Mouse (Mus musculus): ENCODE results near the gene Ermap. TPM values are rescaled to one million over a fixed set of nuclear protein-coding genes. Genes with fewer than 3 reads are reported as not detected.
A peak's percentile ranks its signal among the peaks of the same experiment; 100 is the strongest.

The Ermap gene
- total and polyA plus RNA-seq, 2 experiments from 2014 or later = 0.24 to 0.33 TPM

DNA sequence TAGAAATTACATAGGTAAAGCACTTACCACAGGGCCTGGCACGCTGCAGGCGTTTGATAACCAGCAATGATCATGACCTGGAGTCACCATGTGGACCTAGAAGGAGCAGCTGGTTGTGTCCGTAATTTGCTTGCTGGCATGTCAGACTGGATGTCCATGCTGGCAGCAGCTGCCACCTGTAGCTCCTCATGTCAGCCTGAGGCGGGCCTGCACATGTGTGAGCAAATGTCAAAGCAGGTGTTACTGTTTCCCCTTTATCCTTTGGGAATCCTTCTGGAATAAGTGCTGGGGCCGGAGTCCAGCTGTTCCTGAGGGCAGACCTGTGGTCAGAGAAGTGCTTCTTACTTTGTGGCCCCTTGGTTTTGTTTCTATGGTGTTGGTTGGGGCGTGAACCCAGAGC lies 8.3 kb upstream of the Ermap start:
- 86% methylated on average over 6 of the region's 6 CpGs for WGBS
- no peak for ATAC-seq
- H3K4me1 ChIP-seq (ENCODE audit: insufficient read depth) = peaks cover 14% of the 10 kb centered on the region

DNA sequence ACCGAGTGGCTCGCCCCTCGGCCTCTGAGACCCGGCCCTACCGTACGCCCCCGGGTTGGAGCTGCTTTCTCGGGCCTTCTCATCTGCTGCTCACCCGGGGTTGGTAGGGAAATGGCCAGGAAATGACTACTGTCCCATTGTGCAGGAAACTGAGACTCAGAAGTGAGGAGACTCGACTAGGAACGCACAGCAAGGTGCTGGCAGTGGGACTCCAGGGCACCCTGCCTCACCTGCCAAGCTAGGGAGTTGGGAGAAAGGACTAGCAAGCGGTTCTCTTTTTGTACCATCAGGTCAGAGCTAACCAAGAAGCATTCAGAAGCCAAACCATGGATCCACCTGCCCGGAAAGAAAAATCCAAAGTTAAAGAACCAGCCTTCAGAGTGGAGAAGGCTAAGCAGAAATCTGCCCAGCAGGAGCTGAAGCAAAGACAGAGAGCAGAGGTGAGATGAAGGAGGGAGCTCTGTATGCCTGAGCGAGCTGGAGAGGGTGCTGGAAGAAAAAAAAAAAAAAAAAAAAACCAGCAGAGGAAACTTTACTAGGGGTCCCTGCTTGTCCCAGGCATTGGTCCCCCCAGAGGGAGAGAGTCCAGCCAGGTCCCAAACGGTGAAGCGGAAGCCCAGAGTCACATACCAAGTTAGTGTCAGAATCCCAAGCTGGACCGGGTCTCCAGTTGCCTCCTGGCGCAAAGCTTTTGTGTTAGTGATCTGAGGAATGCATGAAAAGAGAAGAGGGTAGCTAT lies 5.9 kb upstream of the Ermap start:
- no peaks in the 10 kb centered on the region for H3K9me3 ChIP-seq (ENCODE audit: low read length)
- peak overlapping the region; percentile 74 for H3K4me3 ChIP-seq (ENCODE audit: low read depth, low read length)
- peak overlapping the region; percentile 66 for H3K4me2 ChIP-seq (ENCODE audit: low read depth)
- H3K4me1 ChIP-seq (ENCODE audit: insufficient read depth) = peaks cover 14% of the 10 kb centered on the region
- WGBS = 5% methylated on average over 18 of the region's 18 CpGs
- H3K27me3 ChIP-seq (ENCODE audit: insufficient read depth, low read length) = no peaks in the 10 kb centered on the region
- DNase-seq (no peak), ATAC-seq (no peak; the same call in 1 of the 2 replicates)
- H3K27ac ChIP-seq (ENCODE audit: low read depth, low read length) = peak overlapping the region; percentile 81
- TF ChIP-seq CTCF (IDR thresholded peaks at IDR 0.05; ENCODE audit: low read depth) = no peak
- peaks cover 3% of the 10 kb centered on the region for H3K36me3 ChIP-seq (ENCODE audit: insufficient read depth)
- H3K9ac ChIP-seq = peak overlapping the region; percentile 94

More for the DNA sequence above, 8.3 kb upstream of the Ermap start:
- Histone ChIP-seq H3K4me2 (ENCODE audit: low read depth) (no peak overlapping the region), H3K9me3 (ENCODE audit: low read length) (no peaks in the 10 kb centered on the region), H3K36me3 (ENCODE audit: insufficient read depth) (peaks cover 16% of the 10 kb centered on the region), H3K27ac (ENCODE audit: low read depth, low read length) (no peak overlapping the region), H3K4me3 (ENCODE audit: low read depth, low read length) (no peak overlapping the region), H3K27me3 (ENCODE audit: insufficient read depth, low read length) (no peaks in the 10 kb centered on the region), H3K9ac (no peak overlapping the region)
- no peak for DNase-seq
- TF ChIP-seq CTCF (IDR thresholded peaks at IDR 0.05; ENCODE audit: low read depth) = no peak

- peak; percentile 93 for DNase-seq
- H3K9ac ChIP-seq = peak within 1 kb of the TSS; percentile 94
- ATAC-seq = peak; percentile 89
- 1% methylated on average over 42 of the region's 47 CpGs for WGBS
- H3K4me2 ChIP-seq (ENCODE audit: low read depth) = peak within 1 kb of the TSS; percentile 66
- no peak for TF ChIP-seq CTCF (IDR thresholded peaks at IDR 0.05; ENCODE audit: low read depth)
- peaks cover 14% of the 10 kb centered on the region for H3K4me1 ChIP-seq (ENCODE audit: insufficient read depth)
- H3K4me3 ChIP-seq (ENCODE audit: low read depth, low read length) = peak within 1 kb of the TSS; percentile 74
- H3K27ac ChIP-seq (ENCODE audit: low read depth, low read length) = peak within 1 kb of the TSS; percentile 81
- no peaks in the 10 kb centered on the region for H3K27me3 ChIP-seq (ENCODE audit: insufficient read depth, low read length)
- H3K36me3 ChIP-seq (ENCODE audit: insufficient read depth) = no peaks in the 10 kb centered on the region
- H3K9me3 ChIP-seq (ENCODE audit: low read length) = no peaks in the 10 kb centered on the region
Observed at GRCm38 (mm10) chr4:119194909-119195581, 5.2 kb upstream of the Ermap start, which contains the start of gene Svbp. TSS of gene Svbp (plus strand) at chr4:119195306.

GRCm38 (mm10) chr4:119192757-119193156 lies 2.9 kb upstream of the Ermap start:
- no peak overlapping the region for H3K4me2 ChIP-seq (ENCODE audit: low read depth)
- no peaks in the 10 kb centered on the region for H3K9me3 ChIP-seq (ENCODE audit: low read length)
- no peak overlapping the region for H3K27ac ChIP-seq (ENCODE audit: low read depth, low read length)
- 95% methylated on average over 4 of the region's 4 CpGs for WGBS
- H3K9ac ChIP-seq = no peak overlapping the region
- H3K4me1 ChIP-seq (ENCODE audit: insufficient read depth) = peaks cover 9% of the 10 kb centered on the region
- no peak overlapping the region for H3K4me3 ChIP-seq (ENCODE audit: low read depth, low read length)
- no peaks in the 10 kb centered on the region for H3K27me3 ChIP-seq (ENCODE audit: insufficient read depth, low read length)
- no peaks in the 10 kb centered on the region for H3K36me3 ChIP-seq (ENCODE audit: insufficient read depth)
- no peak for DNase-seq
- TF ChIP-seq CTCF (IDR thresholded peaks at IDR 0.05; ENCODE audit: low read depth) = no peak
- ATAC-seq = no peak

GRCm38 (mm10) chr4:119191273-119191672 lies 1.5 kb upstream of the Ermap start:
- DNase-seq (no peak), ATAC-seq (no peak)
- H3K9ac ChIP-seq = no peak overlapping the region
- TF ChIP-seq CTCF (IDR thresholded peaks at IDR 0.05; ENCODE audit: low read depth) = no peak
- H3K4me3 ChIP-seq (ENCODE audit: low read depth, low read length) = no peak overlapping the region
- no peak overlapping the region for H3K27ac ChIP-seq (ENCODE audit: low read depth, low read length)
- no peaks in the 10 kb centered on the region for H3K4me1 ChIP-seq (ENCODE audit: insufficient read depth)
- H3K36me3 ChIP-seq (ENCODE audit: insufficient read depth) = no peaks in the 10 kb centered on the region
- H3K9me3 ChIP-seq (ENCODE audit: low read length) = no peaks in the 10 kb centered on the region
- H3K4me2 ChIP-seq (ENCODE audit: low read depth) = no peak overlapping the region
- 72% methylated on average over 3 of the region's 3 CpGs for WGBS
- no peaks in the 10 kb centered on the region for H3K27me3 ChIP-seq (ENCODE audit: insufficient read depth, low read length)

- H3K4me3 ChIP-seq (ENCODE audit: low read depth, low read length) = no peak overlapping the region
- no peak overlapping the region for H3K9ac ChIP-seq
- no peaks in the 10 kb centered on the region for H3K27me3 ChIP-seq (ENCODE audit: insufficient read depth, low read length)
- ATAC-seq (no peak), DNase-seq (no peak)
- TF ChIP-seq CTCF (IDR thresholded peaks at IDR 0.05; ENCODE audit: low read depth) = no peak
- no peaks in the 10 kb centered on the region for H3K9me3 ChIP-seq (ENCODE audit: low read length)
- no peak overlapping the region for H3K4me2 ChIP-seq (ENCODE audit: low read depth)
- no peak overlapping the region for H3K27ac ChIP-seq (ENCODE audit: low read depth, low read length)
- H3K4me1 ChIP-seq (ENCODE audit: insufficient read depth) = no peaks in the 10 kb centered on the region
- no peaks in the 10 kb centered on the region for H3K36me3 ChIP-seq (ENCODE audit: insufficient read depth)
- WGBS = 86% methylated on average over 8 of the region's 8 CpGs
Observed at GRCm38 (mm10) chr4:119190618-119191017, 807 bp upstream of the Ermap start.

- no peak for DNase-seq
- Histone ChIP-seq H3K36me3 (ENCODE audit: insufficient read depth) (no peaks in the 10 kb centered on the region), H3K27me3 (ENCODE audit: insufficient read depth, low read length) (no peaks in the 10 kb centered on the region), H3K4me2 (ENCODE audit: low read depth) (no peak overlapping the region), H3K9me3 (ENCODE audit: low read length) (no peaks in the 10 kb centered on the region), H3K27ac (ENCODE audit: low read depth, low read length) (no peak overlapping the region), H3K9ac (no peak overlapping the region), H3K4me1 (ENCODE audit: insufficient read depth) (no peaks in the 10 kb centered on the region), H3K4me3 (ENCODE audit: low read depth, low read length) (no peak overlapping the region)
- no peak for TF ChIP-seq CTCF (IDR thresholded peaks at IDR 0.05; ENCODE audit: low read depth)
- WGBS = 65% methylated on average over 6 of the region's 6 CpGs
- ATAC-seq = no peak
Observed at GRCm38 (mm10) chr4:119189392-119189791, 419 bp downstream of the Ermap start.
